Mouse (Mus musculus): ENCODE data around the gene Hcar2. TPM values are rescaled to one million over a fixed set of nuclear protein-coding genes. Genes with fewer than 3 reads are reported as not detected.

Gene Hcar2
- polyA plus RNA-seq, 1 experiment from 2014 or later = 0.64 TPM

GRCm38 (mm10) chr5:123886365-123886764 lies 21.1 kb upstream of the Hcar2 start:
- no peak for ATAC-seq (ENCODE audit: low FRiP score, low read depth)
- WGBS = 82% methylated on average over 3 of the region's 3 CpGs
- H3K36me3 ChIP-seq = no peaks in the 10 kb centered on the region
- no peak overlapping the region for H3K4me2 ChIP-seq (replicated peaks)
- H3K4me3 ChIP-seq = no peak overlapping the region
- no peak overlapping the region for H3K27ac ChIP-seq
- no peaks in the 10 kb centered on the region for H3K4me1 ChIP-seq
- H3K9me3 ChIP-seq = no peaks in the 10 kb centered on the region
- H3K9ac ChIP-seq = no peak overlapping the region
- H3K27me3 ChIP-seq = no peaks in the 10 kb centered on the region

- Histone ChIP-seq H3K27ac (no peak overlapping the region), H3K4me3 (no peak overlapping the region), H3K4me1 (peaks cover 10% of the 10 kb centered on the region), H3K9ac (no peak overlapping the region), H3K9me3 (no peaks in the 10 kb centered on the region), H3K4me2 (replicated peaks) (no peak overlapping the region), H3K27me3 (no peaks in the 10 kb centered on the region), H3K36me3 (no peaks in the 10 kb centered on the region)
- WGBS = 76% methylated on average over 10 of the region's 10 CpGs
- no peak for ATAC-seq (ENCODE audit: low FRiP score, low read depth)
Observed at GRCm38 (mm10) chr5:123884332-123884731, 19.0 kb upstream of the Hcar2 start.

- no peak overlapping the region for H3K27ac ChIP-seq
- peaks cover 14% of the 10 kb centered on the region for H3K4me1 ChIP-seq
- no peak for ATAC-seq (ENCODE audit: low FRiP score, low read depth)
- no peaks in the 10 kb centered on the region for H3K9me3 ChIP-seq
- no peaks in the 10 kb centered on the region for H3K27me3 ChIP-seq
- H3K4me3 ChIP-seq = no peak overlapping the region
- no peak overlapping the region for H3K4me2 ChIP-seq (replicated peaks)
- WGBS = 83% methylated on average over 7 of the region's 7 CpGs
- no peaks in the 10 kb centered on the region for H3K36me3 ChIP-seq
- H3K9ac ChIP-seq = no peak overlapping the region
Observed at GRCm38 (mm10) chr5:123883891-123884290, 18.6 kb upstream of the Hcar2 start.

GRCm38 (mm10) chr5:123880778-123881177 lies 15.5 kb upstream of the Hcar2 start:
- ATAC-seq (ENCODE audit: low FRiP score, low read depth) = no peak
- no peak overlapping the region for H3K9ac ChIP-seq
- WGBS = 85% methylated on average over 13 of the region's 14 CpGs
- no peaks in the 10 kb centered on the region for H3K9me3 ChIP-seq
- H3K4me3 ChIP-seq = no peak overlapping the region
- H3K27me3 ChIP-seq = no peaks in the 10 kb centered on the region
- no peak overlapping the region for H3K4me2 ChIP-seq (replicated peaks)
- peaks cover 34% of the 10 kb centered on the region for H3K4me1 ChIP-seq
- H3K36me3 ChIP-seq = no peaks in the 10 kb centered on the region
- no peak overlapping the region for H3K27ac ChIP-seq

- no peaks in the 10 kb centered on the region for H3K36me3 ChIP-seq
- H3K9me3 ChIP-seq = no peaks in the 10 kb centered on the region
- H3K4me3 ChIP-seq = no peak within 1 kb of the TSS
- no peak within 1 kb of the TSS for H3K27ac ChIP-seq
- 53% methylated on average over 12 of the region's 12 CpGs for WGBS
- ATAC-seq (ENCODE audit: low FRiP score, low read depth) = no peak
- H3K4me1 ChIP-seq = peaks cover 34% of the 10 kb centered on the region
- no peaks in the 10 kb centered on the region for H3K27me3 ChIP-seq
- H3K4me2 ChIP-seq (replicated peaks) = peak within 1 kb of the TSS; percentile 28
- H3K9ac ChIP-seq = peak within 1 kb of the TSS; percentile 25; the same call in 1 of the 2 replicates
Observed at GRCm38 (mm10) chr5:123879928-123880327, 14.6 kb upstream of the Hcar2 start, which contains the start of gene Hcar1. Hcar1 (minus strand) TSS chr5:123880020.

- Histone ChIP-seq H3K27me3 (no peaks in the 10 kb centered on the region), H3K4me1 (peaks cover 34% of the 10 kb centered on the region), H3K4me3 (peak overlapping the region; percentile 24), H3K36me3 (no peaks in the 10 kb centered on the region), H3K4me2 (replicated peaks) (peak overlapping the region; percentile 57), H3K9ac (peak overlapping the region; percentile 43; the same call in 1 of the 2 replicates), H3K27ac (no peak overlapping the region), H3K9me3 (no peaks in the 10 kb centered on the region)
- WGBS = 24% methylated on average over 14 of the region's 14 CpGs
- no peak for ATAC-seq (ENCODE audit: low FRiP score, low read depth)
Observed at GRCm38 (mm10) chr5:123878056-123878455, 12.8 kb upstream of the Hcar2 start.

GRCm38 (mm10) chr5:123874177-123874576 lies 8.9 kb upstream of the Hcar2 start:
- peaks cover 22% of the 10 kb centered on the region for H3K4me1 ChIP-seq
- H3K9me3 ChIP-seq = no peaks in the 10 kb centered on the region
- H3K27me3 ChIP-seq = no peaks in the 10 kb centered on the region
- H3K4me2 ChIP-seq (replicated peaks) = no peak overlapping the region
- 88% methylated on average over 5 of the region's 5 CpGs for WGBS
- no peak overlapping the region for H3K9ac ChIP-seq
- H3K4me3 ChIP-seq = no peak overlapping the region
- no peak for ATAC-seq (ENCODE audit: low FRiP score, low read depth)
- no peak overlapping the region for H3K27ac ChIP-seq
- H3K36me3 ChIP-seq = no peaks in the 10 kb centered on the region

- WGBS = 72% methylated on average over 4 of the region's 4 CpGs
- Histone ChIP-seq H3K27me3 (no peaks in the 10 kb centered on the region), H3K4me2 (replicated peaks) (no peak overlapping the region), H3K4me1 (no peaks in the 10 kb centered on the region), H3K36me3 (no peaks in the 10 kb centered on the region), H3K27ac (no peak overlapping the region), H3K9me3 (no peaks in the 10 kb centered on the region), H3K4me3 (no peak overlapping the region), H3K9ac (no peak overlapping the region)
- no peak for ATAC-seq (ENCODE audit: low FRiP score, low read depth)
Observed at GRCm38 (mm10) chr5:123869615-123870014, 4.3 kb upstream of the Hcar2 start.

- H3K4me1 ChIP-seq = no peaks in the 10 kb centered on the region; the same call in 1 of the 2 replicates
- no peak overlapping the region for H3K27ac ChIP-seq
- no peak overlapping the region for H3K9ac ChIP-seq
- no peak overlapping the region for H3K4me3 ChIP-seq
- WGBS = 81% methylated on average over 4 of the region's 4 CpGs
- H3K4me2 ChIP-seq (replicated peaks) = no peak overlapping the region
- H3K27me3 ChIP-seq = no peaks in the 10 kb centered on the region
- no peak for ATAC-seq (ENCODE audit: low FRiP score, low read depth)
- H3K9me3 ChIP-seq = no peaks in the 10 kb centered on the region
- no peaks in the 10 kb centered on the region for H3K36me3 ChIP-seq
Observed at GRCm38 (mm10) chr5:123866457-123866856, 1.2 kb upstream of the Hcar2 start.

- WGBS = 84% methylated on average over 14 of the region's 14 CpGs
Observed at GRCm38 (mm10) chr5:123863934-123864333, 1.4 kb downstream of the Hcar2 start.

GRCm38 (mm10) chr5:123862374-123863350 lies 2.6 kb downstream of the Hcar2 start:
- 76% methylated on average over 15 of the region's 15 CpGs for WGBS
- Histone ChIP-seq H3K9me3 (no peaks in the 10 kb centered on the region), H3K27me3 (no peaks in the 10 kb centered on the region), H3K4me3 (no peak overlapping the region), H3K4me1 (peaks cover 4% of the 10 kb centered on the region), H3K27ac (0 out of 2 replicates have a peak overlapping the region, but pooled peaks have one; percentile 1), H3K9ac (no peak overlapping the region), H3K4me2 (replicated peaks) (no peak overlapping the region), H3K36me3 (no peaks in the 10 kb centered on the region)
- no peak for ATAC-seq (ENCODE audit: low FRiP score, low read depth)

More at GRCm38 (mm10) chr5:123863934-123864333, 1.4 kb downstream of the Hcar2 start:
- H3K9ac ChIP-seq = no peak overlapping the region
- H3K27ac ChIP-seq = no peak overlapping the region
- H3K27me3 ChIP-seq = no peaks in the 10 kb centered on the region
- no peaks in the 10 kb centered on the region for H3K9me3 ChIP-seq
- H3K36me3 ChIP-seq = no peaks in the 10 kb centered on the region
- no peak for ATAC-seq (ENCODE audit: low FRiP score, low read depth)
- H3K4me1 ChIP-seq = peaks cover 4% of the 10 kb centered on the region
- no peak overlapping the region for H3K4me2 ChIP-seq (replicated peaks)
- no peak overlapping the region for H3K4me3 ChIP-seq

GRCm38 (mm10) chr5:123858798-123859197 lies 6.5 kb downstream of the Hcar2 start:
- H3K27me3 ChIP-seq = no peaks in the 10 kb centered on the region
- H3K9me3 ChIP-seq = no peaks in the 10 kb centered on the region
- ATAC-seq (ENCODE audit: low FRiP score, low read depth) = no peak
- no peak overlapping the region for H3K4me2 ChIP-seq (replicated peaks)
- no peak overlapping the region for H3K9ac ChIP-seq
- no peak overlapping the region for H3K4me3 ChIP-seq
- no peaks in the 10 kb centered on the region for H3K36me3 ChIP-seq
- no peak overlapping the region for H3K27ac ChIP-seq
- 70% methylated on average over 11 of the region's 11 CpGs for WGBS
- peaks cover 4% of the 10 kb centered on the region for H3K4me1 ChIP-seq

Data from limb, embryonic 13.5 days (tissue).